Mouse (Mus musculus): ENCODE measurements around the gene Glt8d2.

The Glt8d2 gene

DNA sequence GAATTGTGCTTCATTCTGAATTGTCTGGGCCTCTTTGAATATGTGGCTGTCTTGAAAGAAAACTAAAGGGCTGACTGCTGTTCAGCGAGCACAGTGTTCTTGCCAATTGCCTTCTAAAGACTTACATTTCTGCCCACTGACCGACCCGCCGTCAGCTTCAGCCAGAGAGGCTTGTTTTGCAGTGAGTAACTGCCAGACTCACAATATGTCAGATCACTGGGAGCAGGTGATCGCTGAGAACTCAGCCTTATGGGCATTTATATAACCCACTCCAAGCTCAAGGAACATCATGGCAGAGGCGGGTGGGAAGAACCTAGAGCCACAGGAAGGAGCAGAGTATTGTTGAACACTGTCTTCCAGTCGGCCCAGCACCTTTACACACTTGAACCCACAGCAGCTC is 8.8 kb downstream of the Glt8d2 start:
- Histone ChIP-seq H3K27me3 (ENCODE audit: insufficient read depth, low read length) (peaks cover 3% of the 10 kb centered on the region; the same call in 1 of the 2 replicates), H3K36me3 (ENCODE audit: insufficient read depth, low read length) (no peaks in the 10 kb centered on the region), H3K4me1 (replicated peaks; ENCODE audit: low read depth, low read length) (no peaks in the 10 kb centered on the region), H3K9me3 (ENCODE audit: low read length) (no peaks in the 10 kb centered on the region; the same call in 1 of the 2 replicates), H3K4me3 (replicated peaks; ENCODE audit: low read length) (no peak overlapping the region)
- TF ChIP-seq CTCF (conservative IDR thresholded peaks at IDR 0.05; ENCODE audit: low read length), result no peak
- TF ChIP-seq POU5F1 (IDR thresholded peaks at IDR 0.05; ENCODE audit: borderline replicate concordance, low read length), result no peak
- no peak for TF ChIP-seq NANOG (IDR thresholded peaks at IDR 0.05; ENCODE audit: borderline replicate concordance, low read length)

GRCm38 (mm10) chr10:82680769-82681168 is 9.7 kb downstream of the Glt8d2 start:
- no peaks in the 10 kb centered on the region for H3K36me3 ChIP-seq (ENCODE audit: insufficient read depth, low read length)
- no peaks in the 10 kb centered on the region for H3K4me1 ChIP-seq (replicated peaks; ENCODE audit: low read depth, low read length)
- H3K4me3 ChIP-seq (replicated peaks; ENCODE audit: low read length), result no peak overlapping the region
- TF ChIP-seq NANOG (IDR thresholded peaks at IDR 0.05; ENCODE audit: borderline replicate concordance, low read length), result no peak
- no peak for TF ChIP-seq POU5F1 (IDR thresholded peaks at IDR 0.05; ENCODE audit: borderline replicate concordance, low read length)
- no peak for TF ChIP-seq CTCF (conservative IDR thresholded peaks at IDR 0.05; ENCODE audit: low read length)
- H3K9me3 ChIP-seq (ENCODE audit: low read length), result no peaks in the 10 kb centered on the region; the same call in 1 of the 2 replicates
- H3K27me3 ChIP-seq (ENCODE audit: insufficient read depth, low read length), result peaks cover 3% of the 10 kb centered on the region; the same call in 1 of the 2 replicates

DNA sequence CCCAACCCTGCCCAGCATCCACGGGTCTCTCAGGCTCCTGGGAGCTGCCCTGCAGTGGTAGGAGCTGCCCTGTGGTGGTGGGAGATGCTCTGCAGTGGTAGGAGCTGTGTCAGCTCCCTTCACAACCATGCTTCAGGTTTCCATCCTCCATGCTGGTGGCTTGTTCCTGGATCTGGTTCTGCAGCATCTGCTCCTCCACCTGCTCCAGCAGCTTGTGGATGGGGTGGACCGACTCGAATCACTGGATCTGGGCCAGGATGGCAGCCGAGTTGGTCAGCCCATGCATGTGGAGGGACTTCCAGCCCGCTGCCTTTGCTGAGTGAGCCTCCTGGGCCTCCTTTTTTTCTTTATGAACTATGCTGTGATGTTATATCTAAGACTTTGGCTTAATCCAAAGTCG is 13.5 kb downstream of the Glt8d2 start:
- TF ChIP-seq POU5F1 (IDR thresholded peaks at IDR 0.05; ENCODE audit: borderline replicate concordance, low read length) (no peak), CTCF (conservative IDR thresholded peaks at IDR 0.05; ENCODE audit: low read length) (no peak), NANOG (IDR thresholded peaks at IDR 0.05; ENCODE audit: borderline replicate concordance, low read length) (no peak)
- H3K36me3 ChIP-seq (ENCODE audit: insufficient read depth, low read length), result no peaks in the 10 kb centered on the region
- 0 out of 2 replicates have a peak, but pooled peaks cover 3% of the 10 kb centered on the region for H3K27me3 ChIP-seq (ENCODE audit: insufficient read depth, low read length)
- H3K4me3 ChIP-seq (replicated peaks; ENCODE audit: low read length), result no peak overlapping the region
- H3K9me3 ChIP-seq (ENCODE audit: low read length), result no peaks in the 10 kb centered on the region
- H3K4me1 ChIP-seq (replicated peaks; ENCODE audit: low read depth, low read length), result no peaks in the 10 kb centered on the region

DNA sequence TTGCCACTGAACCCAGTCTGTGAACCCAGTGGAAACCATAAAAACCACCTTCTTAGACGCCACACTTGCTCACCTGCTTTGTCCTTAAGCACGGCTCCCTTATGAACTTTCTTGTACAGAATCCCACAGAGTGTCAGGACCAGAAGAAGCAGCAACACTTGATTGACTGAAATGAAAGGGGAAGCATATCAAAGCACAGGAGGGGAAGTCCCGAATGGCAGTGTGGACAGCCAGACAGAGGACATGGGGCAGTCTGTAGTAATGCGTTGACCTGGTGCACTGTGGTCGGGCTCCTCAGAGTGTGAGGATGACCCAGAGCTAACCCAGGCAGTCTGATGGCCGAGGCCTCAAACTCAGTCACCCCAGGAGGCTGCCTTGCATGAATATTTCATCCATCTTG is 20.2 kb downstream of the Glt8d2 start:
- Histone ChIP-seq H3K27me3 (ENCODE audit: insufficient read depth, low read length) (no peaks in the 10 kb centered on the region), H3K4me1 (replicated peaks; ENCODE audit: low read depth, low read length) (no peaks in the 10 kb centered on the region), H3K9me3 (ENCODE audit: low read length) (no peaks in the 10 kb centered on the region), H3K36me3 (ENCODE audit: insufficient read depth, low read length) (no peaks in the 10 kb centered on the region), H3K4me3 (replicated peaks; ENCODE audit: low read length) (no peak overlapping the region)
- TF ChIP-seq NANOG (IDR thresholded peaks at IDR 0.05; ENCODE audit: borderline replicate concordance, low read length) (no peak), POU5F1 (IDR thresholded peaks at IDR 0.05; ENCODE audit: borderline replicate concordance, low read length) (no peak), CTCF (conservative IDR thresholded peaks at IDR 0.05; ENCODE audit: low read length) (no peak)

- no peaks in the 10 kb centered on the region for H3K9me3 ChIP-seq (ENCODE audit: low read length)
- no peaks in the 10 kb centered on the region for H3K4me1 ChIP-seq (replicated peaks; ENCODE audit: low read depth, low read length)
- peak overlapping the region; percentile 35; the same call in 1 of the 2 replicates for H3K4me3 ChIP-seq (replicated peaks; ENCODE audit: low read length)
- TF ChIP-seq CTCF (conservative IDR thresholded peaks at IDR 0.05; ENCODE audit: low read length), result peak; percentile 35
- TF ChIP-seq NANOG (IDR thresholded peaks at IDR 0.05; ENCODE audit: borderline replicate concordance, low read length), result no peak
- H3K36me3 ChIP-seq (ENCODE audit: insufficient read depth, low read length), result no peaks in the 10 kb centered on the region
- no peaks in the 10 kb centered on the region for H3K27me3 ChIP-seq (ENCODE audit: insufficient read depth, low read length)
Measured at GRCm38 (mm10) chr10:82666436-82667234, 23.8 kb downstream of the Glt8d2 start.

- H3K9me3 ChIP-seq (ENCODE audit: low read length), result no peaks in the 10 kb centered on the region
- no peak for TF ChIP-seq NANOG (IDR thresholded peaks at IDR 0.05; ENCODE audit: borderline replicate concordance, low read length)
- no peak for TF ChIP-seq CTCF (conservative IDR thresholded peaks at IDR 0.05; ENCODE audit: low read length)
- no peak for TF ChIP-seq POU5F1 (IDR thresholded peaks at IDR 0.05; ENCODE audit: borderline replicate concordance, low read length)
- H3K27me3 ChIP-seq (ENCODE audit: insufficient read depth, low read length), result no peaks in the 10 kb centered on the region
- no peak overlapping the region for H3K4me3 ChIP-seq (replicated peaks; ENCODE audit: low read length)
- no peaks in the 10 kb centered on the region for H3K4me1 ChIP-seq (replicated peaks; ENCODE audit: low read depth, low read length)
- no peaks in the 10 kb centered on the region for H3K36me3 ChIP-seq (ENCODE audit: insufficient read depth, low read length)
Measured at GRCm38 (mm10) chr10:82665951-82666350, 24.5 kb downstream of the Glt8d2 start.

DNA sequence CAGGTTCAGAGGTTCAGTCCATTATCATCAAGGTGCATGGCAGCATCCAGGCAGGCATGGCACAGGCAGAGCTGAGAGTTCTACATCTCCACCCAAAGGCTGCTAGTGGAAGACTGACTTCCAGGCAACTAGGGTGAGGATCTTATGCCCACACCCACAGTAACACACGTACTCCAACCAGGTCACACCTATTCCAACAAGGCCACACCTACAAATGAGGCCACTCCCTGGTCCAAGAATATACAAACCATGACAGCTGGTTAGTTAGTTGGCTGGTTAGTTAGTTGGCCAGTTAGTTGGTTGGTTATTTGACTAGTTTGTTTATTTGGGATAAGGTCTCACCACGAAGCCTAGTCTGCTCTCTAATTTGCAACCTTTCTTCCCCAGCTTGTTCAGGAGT is 27.2 kb downstream of the Glt8d2 start:
- Histone ChIP-seq H3K36me3 (ENCODE audit: insufficient read depth, low read length) (no peaks in the 10 kb centered on the region), H3K4me1 (replicated peaks; ENCODE audit: low read depth, low read length) (no peaks in the 10 kb centered on the region)
- TF ChIP-seq NANOG (IDR thresholded peaks at IDR 0.05; ENCODE audit: borderline replicate concordance, low read length) (no peak), POU5F1 (IDR thresholded peaks at IDR 0.05; ENCODE audit: borderline replicate concordance, low read length) (no peak), CTCF (conservative IDR thresholded peaks at IDR 0.05; ENCODE audit: low read length) (no peak)

DNA sequence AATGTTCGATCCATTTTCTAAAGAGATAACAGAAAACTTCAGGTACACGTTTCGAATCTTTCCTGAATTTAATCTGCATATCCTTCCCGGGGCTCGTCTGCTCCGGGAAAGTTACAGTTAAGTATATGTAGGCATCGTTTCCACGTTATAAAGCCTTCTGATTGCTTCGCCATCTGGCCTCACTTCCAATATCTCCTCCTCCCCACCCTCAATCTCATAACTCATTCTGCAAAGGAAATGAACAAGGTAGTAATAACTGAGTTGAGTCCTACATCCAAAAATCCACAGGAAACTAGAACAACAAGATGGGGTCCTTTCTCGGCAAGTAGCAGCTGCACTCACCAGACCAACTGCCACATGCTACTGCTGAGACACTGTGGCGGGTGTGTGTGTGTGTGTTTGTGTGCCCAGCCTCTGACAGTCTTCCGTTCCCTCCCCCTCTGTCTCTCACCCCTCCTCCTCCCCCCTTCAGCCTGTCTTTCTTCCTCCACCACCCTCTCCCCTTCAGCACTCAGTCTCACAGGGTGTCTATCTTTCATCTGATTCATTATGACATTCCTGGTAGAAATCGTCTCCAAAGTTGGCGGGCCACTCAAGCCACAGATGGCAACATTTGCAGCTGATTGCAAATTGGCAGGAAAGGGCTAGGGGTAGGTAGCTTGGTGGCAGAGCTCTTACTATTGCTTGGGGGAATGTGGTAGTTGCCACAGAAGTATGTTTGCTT is 28.0 kb downstream of the Glt8d2 start:
- no peaks in the 10 kb centered on the region for H3K27me3 ChIP-seq (ENCODE audit: insufficient read depth, low read length)
- no peak overlapping the region for H3K4me3 ChIP-seq (replicated peaks; ENCODE audit: low read length)
- no peaks in the 10 kb centered on the region for H3K9me3 ChIP-seq (ENCODE audit: low read length)
- H3K4me1 ChIP-seq (replicated peaks; ENCODE audit: low read depth, low read length), result no peaks in the 10 kb centered on the region
- H3K36me3 ChIP-seq (ENCODE audit: insufficient read depth, low read length), result no peaks in the 10 kb centered on the region
- TF ChIP-seq NANOG (IDR thresholded peaks at IDR 0.05; ENCODE audit: borderline replicate concordance, low read length), result no peak
- TF ChIP-seq POU5F1 (IDR thresholded peaks at IDR 0.05; ENCODE audit: borderline replicate concordance, low read length), result no peak

More for the DNA sequence above, 27.2 kb downstream of the Glt8d2 start:
- Histone ChIP-seq H3K4me3 (replicated peaks; ENCODE audit: low read length) (no peak overlapping the region), H3K9me3 (ENCODE audit: low read length) (no peaks in the 10 kb centered on the region), H3K27me3 (ENCODE audit: insufficient read depth, low read length) (no peaks in the 10 kb centered on the region)

All from E14TG2a.4 (cell line).